Mouse (Mus musculus) embryonic fibroblast, embryonic 13.5 days (primary cell): Measurements from ENCODE around the gene Pltp.
A peak's percentile ranks its signal among the peaks of the same experiment; 100 is the strongest.

Source experiments
- CTCF ChIP-seq: IDR thresholded peaks from 2 replicates; pipeline ENCODE4 v1.5.1; 2011; ENCODE audit warnings: mild to moderate bottlenecking, control low read depth, low read length, moderate library complexity, borderline replicate concordance; ENCODE audit not compliant: insufficient read depth
- POLR2A ChIP-seq: IDR thresholded peaks from 2 replicates; pipeline ENCODE4 v1.6.1; 2011; ENCODE audit warnings: low read depth, mild to moderate bottlenecking, control low read depth, low read length, moderate library complexity

DNA sequence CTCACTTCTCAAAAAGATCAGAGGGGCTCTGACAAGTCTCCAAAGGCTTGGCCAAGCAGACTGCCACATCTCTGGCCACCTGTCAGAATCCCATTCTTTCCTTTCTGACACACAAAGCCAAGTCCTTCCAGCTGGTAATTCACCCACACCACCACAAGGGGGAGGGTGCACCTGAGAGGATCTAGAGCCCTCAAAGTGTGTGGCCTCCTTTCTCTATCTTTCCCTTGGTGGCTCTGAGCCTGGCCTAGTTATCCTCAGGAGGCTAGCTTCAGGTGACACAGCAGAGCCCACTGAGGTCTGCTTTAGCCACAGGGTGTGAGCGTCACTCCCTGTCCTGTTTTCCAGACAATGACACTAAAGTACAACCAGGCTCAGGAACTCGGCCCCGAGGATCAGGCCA lies 64.3 kb downstream of the Pltp start:
- TF ChIP-seq POLR2A (no peak), CTCF (peak; percentile 55; the same call in 1 of the 2 replicates)
